Mouse (Mus musculus) lung, postnatal 0 days (tissue): ENCODE results near the gene Sox9.

Source experiments
- CTCF ChIP-seq: IDR thresholded peaks from 2 replicates; pipeline ENCODE4 v1.5.1; 2016; ENCODE audit warnings: antibody characterized with exemption, mild to moderate bottlenecking
- EP300 ChIP-seq: IDR thresholded peaks from 2 replicates; pipeline ENCODE4 v1.6.1; 2016; ENCODE audit warnings: antibody characterized with exemption, mild to moderate bottlenecking, control low read depth

DNA sequence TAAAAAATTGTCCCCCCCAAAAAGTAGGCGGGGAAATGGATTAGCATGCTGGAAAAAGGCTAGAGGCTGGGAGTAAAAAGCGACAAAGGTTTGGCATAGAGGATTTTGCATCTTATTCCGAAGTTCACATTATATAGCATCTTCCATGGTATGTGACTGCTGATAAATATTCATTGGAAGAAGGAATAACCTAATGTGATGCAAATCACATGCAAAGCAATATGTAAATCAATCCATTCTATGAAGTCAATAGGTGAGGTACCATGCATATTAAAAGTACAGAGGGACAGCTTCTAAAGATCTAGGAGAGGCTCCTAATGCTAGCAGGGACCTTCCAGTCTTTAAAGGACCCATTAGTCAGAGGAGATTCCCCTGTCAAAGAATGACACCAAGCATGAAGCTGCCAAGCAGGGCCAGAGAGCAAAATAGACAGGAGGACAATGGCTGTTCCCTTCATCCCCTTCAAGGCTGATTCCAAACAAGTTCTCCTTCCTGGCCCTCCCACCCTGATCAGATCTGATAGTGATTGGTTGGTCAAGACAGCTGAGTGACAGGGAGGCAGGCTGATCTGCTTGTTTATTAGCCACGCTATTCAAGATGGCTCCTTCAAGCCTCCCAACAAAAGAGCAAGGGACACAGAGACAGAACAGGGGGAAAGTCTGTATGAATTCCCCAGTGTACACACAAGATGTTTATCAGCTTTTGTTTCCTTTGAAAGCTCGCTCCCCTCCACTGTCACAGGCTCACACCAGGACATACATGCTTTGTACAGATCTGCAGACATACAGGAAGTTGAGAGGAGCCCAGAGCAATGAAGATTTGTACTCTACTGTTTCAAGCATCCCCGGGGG lies 44.4 kb downstream of the Sox9 start:
- TF ChIP-seq CTCF (no peak), EP300 (no peak)
